Mouse (Mus musculus) lung, postnatal 25 days (tissue): ENCODE data around the gene Pex16.

Source experiments
- DNase-seq: peaks from one replicate; pipeline ENCODE4 v3.0.0; 2022; ENCODE audit warnings: low spot score

Pex16 gene

DNA sequence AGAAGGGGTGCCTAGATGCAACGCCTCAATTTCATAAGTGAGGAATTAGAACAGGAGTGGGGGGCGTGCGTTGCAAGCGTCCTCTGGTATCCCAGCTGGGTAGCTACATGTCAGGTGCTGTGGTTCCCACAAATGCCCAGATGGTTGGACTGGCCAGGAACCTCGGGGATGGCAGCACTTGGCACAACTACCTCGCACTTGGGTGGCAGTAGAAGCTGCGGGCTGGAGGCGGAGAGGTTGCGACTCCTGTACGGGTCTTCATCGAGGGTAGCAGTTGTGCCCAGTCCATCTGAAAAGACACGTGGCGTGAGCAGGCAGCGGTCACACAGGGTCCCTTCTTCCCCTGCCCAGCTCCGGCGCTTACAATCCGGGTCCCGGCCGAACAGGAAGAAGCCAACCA lies 4.1 kb upstream of the Pex16 start:
- no peak for DNase-seq

DNA sequence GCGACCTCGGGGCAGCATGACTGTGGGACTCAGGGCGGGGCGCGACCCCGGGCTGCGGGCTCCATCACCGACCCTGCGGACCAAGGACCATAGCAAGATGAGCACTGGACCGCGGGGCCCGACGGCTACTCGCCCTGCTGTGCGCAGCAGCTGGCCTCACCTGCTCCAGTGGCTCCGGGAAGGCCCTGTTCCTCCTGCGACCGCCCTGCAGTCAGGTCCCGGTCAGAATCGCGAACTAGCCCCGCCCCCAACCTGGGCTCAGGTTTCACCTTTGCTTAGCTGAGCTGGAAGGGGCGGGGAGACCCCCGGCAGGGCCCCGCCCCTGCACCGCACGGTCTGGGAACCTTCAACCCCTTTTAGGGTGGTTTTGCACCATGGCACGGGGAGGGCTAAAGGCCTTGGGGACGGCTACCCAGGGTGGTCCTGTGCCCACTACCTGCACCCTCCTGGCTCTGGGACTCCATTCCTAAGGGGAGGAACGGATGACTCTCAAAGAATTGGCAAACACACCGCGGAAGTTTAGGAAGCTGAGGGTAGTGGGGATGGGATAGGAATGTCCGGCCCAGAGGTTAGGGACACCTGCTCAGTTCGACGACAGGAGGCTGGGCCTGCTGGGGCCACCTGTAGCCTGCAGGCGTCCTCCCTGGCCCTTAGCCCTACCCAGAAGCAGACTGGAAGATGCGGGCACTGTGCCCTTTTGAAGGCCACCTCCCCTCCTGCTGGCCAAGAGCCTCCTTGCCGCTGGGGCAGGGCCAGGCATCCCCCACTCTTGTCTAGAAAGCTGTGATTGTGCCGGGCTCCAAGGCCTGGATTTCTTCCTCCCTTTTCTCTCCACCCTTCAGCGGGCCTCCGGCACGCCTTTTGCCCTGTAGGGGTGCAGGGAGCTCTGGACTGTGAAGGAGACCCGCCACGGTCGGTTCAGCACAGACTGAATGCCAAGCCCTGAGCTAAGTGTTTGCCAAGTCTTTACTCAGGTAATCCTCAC lies 3.4 kb upstream of the Pex16 start:
- peak; percentile 85 for DNase-seq

DNA sequence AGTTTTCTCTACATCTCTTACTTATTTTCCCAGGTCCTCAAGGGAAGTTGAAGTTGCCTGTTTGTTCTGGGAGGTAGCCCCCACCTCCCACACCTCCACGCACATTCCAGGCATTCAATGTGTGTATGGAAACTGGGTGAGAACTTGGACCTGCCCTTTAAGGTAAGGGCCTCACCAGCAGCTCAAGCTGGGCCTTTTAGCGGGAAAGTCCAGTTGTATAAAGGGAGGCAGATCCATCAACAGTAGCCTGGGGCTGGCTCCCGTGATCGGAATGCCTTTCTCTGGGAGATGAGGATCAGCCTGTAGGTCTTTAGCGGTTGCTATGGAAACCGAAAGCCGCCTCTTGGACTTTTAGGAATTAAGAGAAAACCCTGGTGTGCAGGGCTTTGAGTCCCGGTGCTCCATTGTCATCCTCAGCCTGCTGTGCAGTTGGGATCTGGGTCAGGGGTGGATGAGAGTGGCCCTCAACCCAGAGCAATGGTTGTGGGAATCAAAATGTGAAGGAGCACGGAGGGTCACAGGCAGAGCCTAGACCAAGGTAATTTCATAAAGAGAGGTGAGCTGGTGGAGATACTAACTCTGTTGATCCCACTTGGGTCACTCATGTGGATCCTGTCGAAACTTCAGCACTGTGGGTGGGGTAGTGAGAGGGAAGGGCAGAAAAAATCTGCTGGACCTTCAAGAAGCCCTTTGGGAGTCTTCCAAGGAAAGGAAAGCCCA lies 2.3 kb upstream of the Pex16 start:
- DNase-seq, result no peak

DNA sequence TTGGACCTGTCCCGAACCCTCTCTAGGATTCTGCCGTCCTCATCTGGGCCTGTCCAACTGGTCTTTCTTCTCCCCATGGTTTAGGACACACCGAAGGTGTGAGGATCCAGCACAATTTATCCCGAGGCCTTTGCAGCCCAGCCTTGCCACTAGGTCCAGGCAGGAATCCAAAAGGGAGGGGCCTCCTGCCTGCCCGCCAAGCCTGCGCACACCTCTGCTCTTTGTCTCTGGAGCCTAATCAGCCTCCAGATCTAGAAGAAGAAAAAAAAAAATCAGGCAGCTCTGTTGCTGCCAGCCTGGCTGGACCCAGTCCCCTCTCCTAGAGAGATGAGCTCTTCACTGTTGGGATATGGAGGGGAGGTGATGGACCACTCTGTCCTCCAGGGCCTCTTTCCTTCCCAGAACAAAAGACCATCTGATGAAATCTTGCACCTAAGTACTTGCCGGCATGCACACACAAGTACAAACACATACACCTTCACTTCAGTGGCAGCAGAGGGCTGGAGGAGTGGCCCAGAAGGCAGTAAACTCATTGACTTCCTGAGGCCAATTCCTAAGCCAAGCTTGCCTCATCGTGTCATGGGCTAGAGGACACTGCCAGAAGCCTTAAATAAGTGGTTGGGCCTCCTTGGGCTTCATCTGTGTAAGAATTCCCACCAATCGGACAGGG lies 1.6 kb upstream of the Pex16 start:
- DNase-seq, result peak; percentile 81

DNA sequence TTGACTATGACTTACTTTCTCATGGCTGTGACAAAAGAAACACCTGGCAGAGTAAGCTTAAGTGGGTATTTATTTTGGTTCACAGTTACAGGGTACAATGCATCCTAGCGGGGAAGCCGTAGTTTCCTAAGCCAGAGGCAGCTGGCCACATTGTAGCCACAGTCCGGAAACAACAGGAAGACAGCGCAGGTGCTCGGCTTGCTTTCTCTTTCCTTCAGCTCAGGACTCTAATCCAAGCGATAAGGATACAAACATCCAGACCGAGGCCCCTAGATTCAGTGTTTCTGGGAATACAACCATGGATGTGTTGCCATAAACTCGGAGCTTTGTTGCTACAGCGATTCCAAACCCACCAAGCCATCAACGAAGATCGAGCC lies 1.1 kb upstream of the Pex16 start:
- DNase-seq, result no peak

DNA sequence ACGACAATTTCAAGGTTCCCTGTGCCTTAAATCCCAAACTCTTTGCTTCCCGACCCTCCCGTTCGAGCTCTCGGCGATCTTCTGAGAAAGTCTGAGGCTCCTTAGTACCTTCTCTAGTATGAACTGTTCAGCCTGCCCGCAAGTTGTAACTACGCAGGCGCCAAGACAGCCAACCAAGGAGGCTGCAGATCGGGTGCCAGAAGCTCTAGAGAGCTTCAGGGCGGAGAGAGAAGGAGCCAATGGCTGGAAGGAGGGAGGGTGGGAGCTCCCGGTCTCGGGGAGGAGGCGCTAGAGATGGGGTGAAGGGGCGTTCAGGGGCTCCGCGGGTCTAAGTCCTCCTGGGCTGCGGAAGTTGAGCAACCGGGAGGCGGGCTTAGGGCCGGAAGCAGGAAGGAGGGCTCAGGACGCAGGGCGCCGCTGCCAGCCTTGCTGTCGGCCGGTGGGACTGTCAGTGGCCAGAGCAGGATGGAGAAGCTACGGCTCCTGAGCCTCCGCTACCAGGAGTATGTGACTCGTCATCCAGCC lies 685 bp downstream of the Pex16 start:
- peak; percentile 99 for DNase-seq

DNA sequence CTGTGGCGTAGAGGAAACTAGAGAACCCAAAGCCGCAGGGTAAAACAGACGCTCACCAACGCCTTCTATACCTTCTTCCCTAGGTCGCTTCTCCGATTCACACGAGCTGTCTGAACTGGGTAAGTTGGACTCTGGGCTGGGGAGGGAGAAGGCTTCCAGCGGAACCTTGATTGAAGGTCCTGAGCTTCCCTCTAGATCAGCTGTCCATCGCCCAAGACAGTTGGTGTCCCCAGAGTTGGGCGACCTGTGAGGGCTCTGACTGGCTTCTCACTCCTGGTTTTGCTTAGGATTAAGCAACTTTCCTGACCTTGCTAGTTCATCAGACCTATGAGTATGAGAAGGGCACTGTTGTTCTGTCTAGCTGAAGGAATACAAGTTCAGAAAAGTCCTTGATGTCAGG lies 1.3 kb downstream of the Pex16 start:
- no peak for DNase-seq

DNA sequence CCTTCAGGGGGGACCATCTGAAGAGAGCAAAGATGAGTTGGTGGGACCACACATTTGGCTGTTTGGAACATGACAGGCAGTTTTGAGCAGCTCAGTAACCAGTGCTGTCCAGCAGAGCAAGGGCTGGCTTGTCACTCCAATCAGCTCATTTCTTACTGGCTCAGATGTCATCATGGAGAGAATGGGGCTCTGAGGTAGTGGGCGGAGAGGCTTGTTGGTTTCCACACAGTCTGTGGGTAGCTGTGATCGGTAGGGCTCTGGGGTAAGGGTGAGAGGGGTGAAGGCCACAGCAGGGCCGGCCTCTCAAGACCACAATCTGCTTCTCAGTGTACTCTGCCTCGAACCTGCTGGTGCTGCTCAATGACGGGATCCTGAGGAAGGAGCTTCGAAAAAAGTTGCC lies 1.8 kb downstream of the Pex16 start:
- DNase-seq, result no peak

DNA sequence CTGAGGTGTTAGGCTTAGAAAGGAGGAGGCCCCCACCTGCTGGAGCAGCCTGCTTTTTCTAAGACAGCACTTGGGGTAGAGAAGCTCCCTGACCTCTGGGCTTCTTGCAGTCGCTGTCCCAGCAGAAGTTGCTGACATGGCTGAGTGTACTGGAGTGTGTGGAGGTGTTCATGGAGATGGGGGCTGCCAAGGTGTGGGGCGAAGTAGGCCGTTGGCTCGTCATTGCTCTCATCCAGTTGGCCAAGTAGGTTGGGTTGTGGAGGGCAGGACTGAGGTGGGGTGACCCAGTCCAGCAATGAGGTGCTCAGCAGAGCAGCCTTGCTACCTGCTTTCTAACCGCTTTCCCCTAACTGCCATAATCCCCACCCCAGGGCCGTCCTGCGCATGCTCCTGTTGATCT lies 2.8 kb downstream of the Pex16 start:
- no peak for DNase-seq

DNA sequence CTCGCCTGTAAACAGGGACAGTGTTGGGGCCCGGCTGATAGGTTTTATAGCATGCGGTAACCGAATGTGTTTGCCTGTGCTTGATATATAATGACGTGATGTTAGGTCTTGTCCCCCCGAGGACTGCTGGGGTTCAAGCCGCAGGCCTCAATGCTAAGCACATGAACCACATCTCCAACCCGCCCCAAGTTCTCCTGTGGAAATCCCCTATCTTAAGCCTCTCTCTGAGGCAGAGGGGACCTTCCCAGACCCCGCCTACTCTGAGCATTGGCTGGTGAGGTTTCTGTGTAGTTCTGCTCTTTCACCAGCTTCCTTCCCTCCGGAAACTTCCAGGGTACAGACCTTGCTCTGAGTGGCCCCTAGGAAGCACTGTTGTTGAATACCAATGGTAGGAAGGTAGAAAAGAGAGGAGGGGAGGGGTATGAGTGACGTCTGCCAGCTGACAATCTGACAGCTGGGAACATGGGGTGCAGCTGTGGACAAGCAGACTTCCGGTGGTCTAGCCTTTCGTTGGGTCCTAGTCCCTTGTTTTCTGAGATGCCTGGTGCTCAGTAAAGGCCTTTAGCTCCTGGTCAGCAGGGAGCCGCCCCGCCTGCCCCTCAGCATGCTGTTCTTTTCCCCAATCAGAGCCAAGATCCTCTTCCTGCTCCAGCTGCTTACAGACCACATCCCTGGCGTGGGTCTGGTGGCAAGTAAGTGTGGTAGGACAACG lies 5.5 kb downstream of the Pex16 start:
- DNase-seq, result no peak

DNA sequence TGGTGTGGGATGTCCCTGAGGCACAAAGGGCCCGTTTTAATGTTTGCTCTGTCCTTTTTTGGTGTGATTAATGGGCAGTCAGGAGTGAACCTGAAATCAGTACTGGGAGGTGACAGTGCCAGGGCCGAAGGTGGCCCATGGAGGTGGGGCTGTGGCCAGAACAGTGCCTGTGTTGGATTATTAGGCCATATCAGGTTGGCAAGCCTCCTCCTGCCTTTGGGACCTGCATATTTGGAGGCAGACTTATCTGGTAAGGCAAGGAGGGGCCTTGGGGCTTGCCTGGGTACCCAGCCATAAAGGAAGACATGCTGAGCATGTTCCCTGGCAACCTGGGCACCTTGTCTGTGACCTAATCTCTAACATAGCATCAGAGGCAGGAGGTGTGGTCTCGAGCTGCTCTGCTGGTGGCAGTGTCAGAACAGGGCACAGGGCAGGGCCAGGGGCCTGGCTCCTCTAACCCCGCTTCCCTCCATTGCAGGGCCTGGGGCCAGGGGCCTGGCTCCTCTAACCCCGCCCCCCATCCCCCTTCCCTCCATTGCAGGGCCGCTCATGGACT lies 6.1 kb downstream of the Pex16 start:
- DNase-seq, result no peak

DNA sequence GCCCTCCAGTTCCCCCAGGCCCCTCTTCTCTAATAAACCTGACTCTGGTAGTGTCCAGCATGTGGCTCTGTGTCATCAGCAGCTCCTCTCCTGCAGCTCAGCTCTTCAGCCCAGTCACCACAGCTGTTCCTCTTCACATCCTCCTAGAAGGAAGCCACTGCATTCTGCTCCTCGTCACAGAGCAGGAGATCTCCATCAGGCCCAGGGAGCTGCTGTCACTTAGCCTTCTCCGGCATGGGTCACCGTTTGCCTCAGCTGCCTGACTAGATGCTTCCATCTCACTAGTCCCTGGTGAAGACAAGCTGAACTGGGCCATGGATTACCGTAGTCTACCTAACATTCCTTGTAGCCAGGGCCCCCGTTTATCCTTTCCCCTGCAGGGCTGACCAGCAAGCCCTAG lies 6.7 kb downstream of the Pex16 start:
- DNase-seq, result no peak

DNA sequence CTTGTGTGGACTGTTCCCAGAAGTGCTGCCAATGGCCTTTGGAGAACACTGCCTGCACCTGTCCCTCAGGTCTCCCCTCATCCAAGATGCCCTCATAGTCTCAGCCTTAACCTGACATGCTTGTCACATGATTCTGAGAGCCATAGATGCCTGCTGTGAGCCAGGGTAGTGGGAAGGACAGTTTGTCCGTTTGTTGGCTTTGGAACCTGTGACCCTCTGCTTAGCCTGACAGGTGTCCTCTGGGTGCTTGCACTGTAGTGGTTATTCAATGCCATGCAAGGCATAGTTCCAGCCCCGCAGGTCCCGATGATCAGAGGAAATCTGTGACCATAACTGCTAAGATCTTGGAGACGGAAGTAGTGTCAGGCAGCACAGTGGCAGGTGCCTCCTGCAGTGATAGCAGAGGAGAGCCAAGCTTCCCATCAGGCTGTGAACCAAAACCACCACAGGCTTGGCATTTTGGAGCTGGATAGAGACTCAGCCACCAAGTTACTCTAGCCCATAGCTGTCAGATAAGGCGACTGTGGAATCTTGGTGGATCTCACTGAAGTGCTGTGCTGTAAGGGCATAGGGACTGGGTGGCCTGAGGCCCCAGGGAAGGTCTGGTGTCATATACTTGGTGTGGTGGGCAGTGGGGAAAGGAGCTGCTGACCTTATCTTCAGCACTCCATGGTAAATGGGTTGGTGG lies 7.6 kb downstream of the Pex16 start, which contains the start of gene 1700029I15Rik:
Gene 1700029I15Rik (plus strand): TSS at position 638 of the 688 bp plus-strand sequence.
- no peak for DNase-seq

DNA sequence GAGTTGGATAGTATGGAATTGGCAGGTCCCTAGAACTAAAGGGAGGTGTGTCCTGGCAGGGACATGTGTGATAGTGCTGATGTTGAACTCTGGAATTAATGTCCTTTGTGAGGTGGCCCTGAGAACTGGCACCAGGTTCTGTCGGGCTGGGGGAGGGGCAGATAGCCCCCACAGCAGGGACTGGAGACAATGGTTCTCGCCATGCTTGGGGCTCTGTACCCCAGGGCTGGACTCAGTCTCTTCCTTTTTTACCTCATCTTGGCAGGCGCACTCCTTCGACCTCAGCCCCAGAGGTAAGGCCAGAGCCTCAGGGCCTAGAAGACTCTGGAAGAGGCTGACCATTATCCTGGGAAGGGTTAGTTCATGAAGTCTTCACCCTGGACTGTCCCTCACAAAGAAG lies 8.3 kb downstream of the Pex16 start:
- no peak for DNase-seq

DNA sequence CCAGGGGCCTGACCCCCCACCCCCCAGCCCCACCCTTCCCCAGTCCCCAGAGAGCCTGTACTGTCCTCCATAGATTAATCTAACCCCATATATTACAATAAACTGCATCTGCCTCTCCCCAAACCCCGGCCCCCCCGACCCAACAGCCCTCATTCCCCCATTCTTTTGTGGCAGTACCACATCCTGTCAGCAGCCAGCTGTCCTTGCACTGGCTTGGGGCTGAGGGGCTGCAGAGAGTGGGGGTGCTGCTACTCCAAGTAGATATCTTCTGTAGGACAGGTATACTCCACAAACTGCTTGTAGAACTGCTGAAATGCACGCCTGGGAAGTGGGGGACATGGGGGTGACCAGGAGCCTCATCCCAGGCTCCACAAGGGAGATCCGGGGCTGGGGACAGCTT lies 9.6 kb downstream of the Pex16 start:
- no peak for DNase-seq

DNA sequence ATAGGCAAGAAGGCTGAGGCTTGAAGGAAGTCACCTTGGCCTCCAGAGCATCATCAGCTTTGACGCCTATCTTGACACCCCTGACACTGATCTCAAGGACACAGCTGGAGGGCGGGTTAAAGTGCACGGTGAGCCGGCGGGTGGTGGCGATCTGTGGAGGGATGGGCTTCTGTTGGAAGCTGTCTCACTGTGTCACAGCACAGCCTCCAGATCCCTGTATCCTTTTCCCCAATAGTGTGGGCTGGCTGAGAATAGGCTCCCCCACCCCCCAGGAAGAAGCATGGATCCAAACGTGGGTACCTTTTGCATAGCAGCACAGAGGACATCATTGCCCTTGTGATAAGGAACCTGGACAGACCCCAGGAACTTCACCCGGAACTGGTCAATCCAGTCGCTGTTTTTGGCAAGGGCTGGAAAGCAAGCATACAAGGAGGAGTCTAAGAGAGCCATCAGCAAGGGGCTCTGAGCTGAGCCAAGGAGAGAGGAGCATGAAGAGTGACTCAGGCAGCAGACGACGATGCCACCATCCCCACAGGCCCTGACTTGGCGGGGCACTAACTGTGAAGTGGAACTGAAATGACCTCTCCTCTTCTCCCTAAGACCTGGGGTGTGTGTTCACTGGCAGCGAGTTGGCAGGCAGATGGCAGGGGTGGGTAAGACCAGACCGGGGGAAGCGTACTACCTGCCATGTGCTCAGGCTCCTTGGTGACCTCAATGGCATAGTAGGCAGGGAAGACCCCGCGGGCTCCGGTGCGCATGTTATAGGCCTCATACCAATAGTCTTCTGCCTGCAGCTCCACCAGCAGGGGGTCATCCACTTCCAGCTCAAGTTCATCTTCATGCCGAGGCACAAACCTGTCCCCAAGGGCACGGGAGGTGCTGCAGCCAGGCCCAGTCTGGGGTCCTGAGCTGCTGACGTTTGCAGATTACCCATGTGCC lies 10.9 kb downstream of the Pex16 start:
- DNase-seq, result no peak

DNA sequence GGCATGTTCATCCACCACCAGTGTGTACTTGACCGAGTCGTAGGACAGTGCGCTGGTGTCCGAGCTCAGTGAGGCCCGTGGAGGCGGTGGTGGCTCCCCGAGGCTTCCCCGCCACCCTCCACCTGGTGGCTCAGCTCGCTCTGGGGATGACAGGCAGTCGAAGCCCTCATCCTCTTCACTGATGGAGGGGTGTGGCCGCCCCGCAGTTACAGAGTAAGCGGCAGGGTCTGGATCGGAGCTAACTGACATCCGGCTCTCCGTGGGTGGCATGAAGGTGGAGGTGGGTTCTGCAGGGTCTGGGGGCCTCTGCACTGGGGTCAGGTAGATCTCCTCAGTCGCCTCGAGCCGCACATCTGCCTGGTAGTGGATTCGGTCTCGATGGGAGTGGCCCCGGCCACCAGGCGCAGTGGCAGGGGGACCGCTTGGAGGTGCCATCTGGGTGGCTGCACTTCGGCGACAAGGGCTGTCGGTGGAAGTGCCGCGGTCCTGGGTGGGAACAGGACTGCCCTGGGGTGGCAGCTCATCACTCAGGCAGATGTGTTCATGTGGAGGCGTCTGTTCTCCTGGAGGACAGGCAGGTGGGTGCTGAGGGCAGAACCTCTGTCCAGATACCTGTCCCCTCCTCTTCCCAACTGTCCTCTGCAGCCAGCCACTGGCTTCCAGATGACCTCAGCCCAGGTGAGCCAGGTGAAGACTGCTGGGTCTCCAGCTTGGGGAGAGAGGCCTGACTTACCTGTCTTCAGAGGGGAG lies 12.5 kb downstream of the Pex16 start:
- DNase-seq, result no peak

DNA sequence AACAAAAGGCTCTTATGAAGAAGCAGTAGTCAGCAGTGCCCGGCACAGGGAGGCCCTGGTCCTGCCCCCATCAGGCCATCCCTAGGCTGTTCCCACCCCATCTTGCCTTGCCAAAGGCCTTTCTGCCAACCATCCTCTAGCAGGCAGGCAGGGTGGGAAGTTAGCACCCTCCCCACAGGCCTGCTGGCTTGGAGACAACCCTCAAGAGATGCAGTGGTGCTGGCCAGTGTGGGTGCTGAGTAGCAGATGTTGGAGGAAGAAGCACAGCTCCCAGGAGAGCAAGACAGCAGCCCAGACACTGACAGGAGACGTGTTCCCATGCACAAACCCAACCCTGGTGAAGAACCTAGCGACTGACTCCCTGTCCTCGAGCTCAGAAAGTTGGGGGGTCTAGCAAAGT lies 13.2 kb downstream of the Pex16 start:
- no peak for DNase-seq

DNA sequence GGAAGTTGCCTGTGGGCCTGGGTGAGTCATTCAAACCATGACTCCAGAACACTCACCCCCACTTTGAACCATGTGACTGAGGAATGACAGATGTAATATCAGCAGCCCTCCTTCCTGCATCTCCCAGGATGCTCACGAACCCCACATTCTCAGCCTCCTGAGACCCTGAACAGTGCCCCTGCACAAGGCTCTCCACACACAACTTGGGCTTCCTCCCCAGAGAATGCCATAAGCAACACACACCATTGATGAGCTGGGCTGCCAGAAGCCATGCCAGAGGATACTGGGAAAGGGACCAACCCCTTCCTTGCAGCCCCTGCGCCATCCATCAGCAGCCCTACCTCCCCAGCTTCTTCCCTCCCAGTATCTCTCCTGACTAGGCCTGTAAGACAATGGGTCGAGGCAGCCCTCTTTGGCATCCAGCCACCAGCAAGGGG lies 13.6 kb downstream of the Pex16 start:
- DNase-seq, result no peak
